Mouse (Mus musculus): ENCODE measurements around the gene Anxa1. TPM values are rescaled to one million over a fixed set of nuclear protein-coding genes. Genes with fewer than 3 reads are reported as not detected.

Gene Anxa1
- polyA plus RNA-seq, 1 experiment from 2014 or later = 64.0 TPM

DNA sequence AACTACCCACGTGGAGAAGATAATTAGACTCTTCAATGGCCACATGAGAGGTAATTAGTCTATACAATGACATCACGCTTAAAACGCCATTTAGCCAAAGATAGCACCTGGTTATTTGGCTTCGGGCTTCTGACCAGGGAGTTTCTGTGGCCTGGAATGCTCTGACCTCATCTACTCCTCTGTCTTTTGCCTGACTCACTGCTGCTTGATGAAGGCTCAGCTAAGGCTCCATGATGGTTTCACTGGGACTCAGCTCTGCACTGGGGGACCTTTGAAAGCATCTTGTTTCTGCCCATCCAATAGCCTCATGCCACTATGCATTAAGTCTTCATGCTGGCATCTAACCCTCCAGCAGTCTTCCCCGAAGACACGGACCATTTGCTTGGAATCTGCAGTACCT is 2.5 kb downstream of the Anxa1 start:
- 83% methylated on average over 6 of the region's 6 CpGs for WGBS
- no peak for TF ChIP-seq CTCF (IDR thresholded peaks at IDR 0.05; ENCODE audit: low read depth)

DNA sequence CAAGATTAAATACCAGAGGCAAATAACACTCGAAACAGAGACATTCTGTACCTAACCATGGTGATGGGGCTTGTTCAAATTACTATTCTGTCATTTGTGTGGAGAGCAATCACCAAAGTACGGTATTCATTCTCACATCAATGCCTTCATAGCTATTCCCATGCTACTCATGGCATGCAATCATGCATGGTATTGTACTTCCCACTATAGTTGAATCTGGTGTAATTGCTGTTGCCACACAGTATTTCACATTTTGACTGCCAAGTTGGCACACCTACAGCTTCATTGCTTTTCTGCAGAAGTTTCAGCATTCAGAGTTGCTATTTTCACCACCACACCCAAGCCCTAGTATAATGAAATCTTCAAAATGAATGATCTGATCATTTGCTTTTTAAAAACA is 4.4 kb downstream of the Anxa1 start:
- TF ChIP-seq CTCF (IDR thresholded peaks at IDR 0.05; ENCODE audit: low read depth) = no peak
- no peaks in the 10 kb centered on the region for H3K36me3 ChIP-seq (ENCODE audit: insufficient read depth, low read length)
- H3K9ac ChIP-seq (ENCODE audit: low read depth, low read length) = no peak overlapping the region
- no peak for DNase-seq (ENCODE audit: low spot score)
- H3K27ac ChIP-seq = no peak overlapping the region
- H3K4me3 ChIP-seq (replicated peaks; ENCODE audit: low read depth, low read length) = no peak overlapping the region
- H3K4me1 ChIP-seq (replicated peaks; ENCODE audit: insufficient read depth, low read length) = no peaks in the 10 kb centered on the region
- H3K9me3 ChIP-seq (replicated peaks; ENCODE audit: low read length) = no peaks in the 10 kb centered on the region
- no peaks in the 10 kb centered on the region for H3K27me3 ChIP-seq (ENCODE audit: insufficient read depth, low read length)
- WGBS = 79% methylated on average over 2 of the region's 2 CpGs
- no peak overlapping the region for H3K4me2 ChIP-seq (ENCODE audit: low read length)
- ATAC-seq (replicated peaks; ENCODE audit: low FRiP score, low read depth) = no peak

More for the DNA sequence above, 2.5 kb downstream of the Anxa1 start:
- no peaks in the 10 kb centered on the region for H3K9me3 ChIP-seq (replicated peaks; ENCODE audit: low read length)
- no peak overlapping the region for H3K4me2 ChIP-seq (ENCODE audit: low read length)
- H3K27me3 ChIP-seq (ENCODE audit: insufficient read depth, low read length) = no peaks in the 10 kb centered on the region
- H3K36me3 ChIP-seq (ENCODE audit: insufficient read depth, low read length) = no peaks in the 10 kb centered on the region
- H3K27ac ChIP-seq = no peak overlapping the region
- no peak for ATAC-seq (replicated peaks; ENCODE audit: low FRiP score, low read depth)
- H3K9ac ChIP-seq (ENCODE audit: low read depth, low read length) = no peak overlapping the region
- no peak overlapping the region for H3K4me3 ChIP-seq (replicated peaks; ENCODE audit: low read depth, low read length)
- H3K4me1 ChIP-seq (replicated peaks; ENCODE audit: insufficient read depth, low read length) = no peaks in the 10 kb centered on the region
- DNase-seq (ENCODE audit: low spot score) = no peak

DNA sequence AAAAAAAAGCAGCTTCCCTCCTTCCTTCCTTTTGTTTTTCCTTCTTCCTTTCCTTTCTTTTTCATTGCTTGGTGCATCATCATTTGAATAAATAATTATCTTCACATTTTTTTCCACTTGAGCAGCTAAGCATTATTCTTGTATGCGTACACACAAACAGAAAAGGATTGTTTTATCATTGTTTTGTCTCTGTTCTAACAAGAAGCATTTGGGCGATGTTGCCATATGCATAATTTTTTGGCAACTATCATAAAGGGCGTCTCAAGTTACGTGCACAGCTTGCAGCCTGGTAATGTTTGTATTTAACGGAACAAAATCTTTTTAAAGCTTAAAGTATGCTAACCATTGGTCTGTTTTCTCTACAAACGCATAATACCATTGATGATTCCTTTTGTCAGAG is 5.1 kb downstream of the Anxa1 start:
- WGBS = 81% methylated on average over 6 of the region's 6 CpGs

DNA sequence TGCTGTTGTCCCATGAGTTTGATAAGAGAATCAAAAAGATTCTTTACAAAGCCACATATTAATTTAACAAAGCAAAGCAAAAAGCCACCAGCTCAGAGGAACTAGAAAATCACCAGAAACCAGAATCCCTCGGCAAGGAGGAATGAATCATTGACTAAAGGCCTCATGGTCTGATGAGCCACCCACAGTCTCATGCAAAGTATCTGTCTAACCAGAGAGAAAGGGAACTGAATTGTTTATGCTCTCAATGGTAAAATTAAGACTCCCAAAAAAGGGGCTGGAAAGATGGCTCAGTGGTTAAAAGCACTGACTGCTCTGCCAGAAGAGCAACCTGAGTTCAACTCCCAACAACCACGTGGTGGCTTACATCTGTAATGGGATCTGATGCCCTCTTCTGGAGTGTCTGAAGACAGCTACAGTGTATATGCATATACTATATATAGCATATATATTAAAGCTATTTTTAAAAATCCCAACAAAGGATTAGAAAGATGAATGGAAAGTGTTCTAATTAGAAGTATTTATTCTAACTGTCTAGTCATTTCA is 9.5 kb downstream of the Anxa1 start:
- H3K27me3 ChIP-seq (ENCODE audit: insufficient read depth, low read length) = no peaks in the 10 kb centered on the region
- no peaks in the 10 kb centered on the region for H3K9me3 ChIP-seq (replicated peaks; ENCODE audit: low read length)
- no peak overlapping the region for H3K9ac ChIP-seq (ENCODE audit: low read depth, low read length)
- H3K4me1 ChIP-seq (replicated peaks; ENCODE audit: insufficient read depth, low read length) = no peaks in the 10 kb centered on the region
- no peak overlapping the region for H3K4me2 ChIP-seq (ENCODE audit: low read length)
- WGBS = 50% methylated on average over 2 of the region's 2 CpGs
- no peaks in the 10 kb centered on the region for H3K36me3 ChIP-seq (ENCODE audit: insufficient read depth, low read length)
- no peak for ATAC-seq (replicated peaks; ENCODE audit: low FRiP score, low read depth)
- DNase-seq (ENCODE audit: low spot score) = no peak
- no peak overlapping the region for H3K27ac ChIP-seq
- TF ChIP-seq CTCF (IDR thresholded peaks at IDR 0.05; ENCODE audit: low read depth) = no peak
- H3K4me3 ChIP-seq (replicated peaks; ENCODE audit: low read depth, low read length) = no peak overlapping the region

More for the DNA sequence above, 5.1 kb downstream of the Anxa1 start:
- no peak for TF ChIP-seq CTCF (IDR thresholded peaks at IDR 0.05; ENCODE audit: low read depth)
- ATAC-seq (replicated peaks; ENCODE audit: low FRiP score, low read depth) (no peak), DNase-seq (ENCODE audit: low spot score) (no peak)
- Histone ChIP-seq H3K36me3 (ENCODE audit: insufficient read depth, low read length) (no peaks in the 10 kb centered on the region), H3K4me2 (ENCODE audit: low read length) (no peak overlapping the region), H3K4me1 (replicated peaks; ENCODE audit: insufficient read depth, low read length) (no peaks in the 10 kb centered on the region), H3K9ac (ENCODE audit: low read depth, low read length) (no peak overlapping the region), H3K9me3 (replicated peaks; ENCODE audit: low read length) (no peaks in the 10 kb centered on the region), H3K27ac (no peak overlapping the region), H3K27me3 (ENCODE audit: insufficient read depth, low read length) (no peaks in the 10 kb centered on the region), H3K4me3 (replicated peaks; ENCODE audit: low read depth, low read length) (no peak overlapping the region)

DNA sequence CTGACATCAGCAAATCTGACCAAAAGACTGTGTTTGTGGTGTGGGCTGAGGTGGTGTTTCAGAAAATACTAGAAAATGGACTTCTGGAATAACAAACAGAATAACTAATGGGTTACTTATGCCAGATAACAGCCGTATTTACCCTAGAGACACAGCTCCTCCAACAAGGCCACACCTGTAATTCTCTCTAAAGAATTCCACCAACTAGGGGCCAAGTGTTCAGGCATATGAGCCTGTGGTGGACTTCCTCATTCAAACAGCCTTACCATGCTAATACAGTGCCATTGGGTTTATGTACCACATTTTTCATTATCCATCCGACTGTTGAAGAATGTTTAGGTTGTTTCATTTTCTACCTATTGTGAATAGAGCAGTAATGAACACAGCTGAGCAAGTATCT is 20.6 kb downstream of the Anxa1 start:
- Histone ChIP-seq H3K27me3 (ENCODE audit: insufficient read depth, low read length) (no peaks in the 10 kb centered on the region), H3K27ac (no peak overlapping the region), H3K9ac (ENCODE audit: low read depth, low read length) (no peak overlapping the region), H3K4me3 (replicated peaks; ENCODE audit: low read depth, low read length) (no peak overlapping the region), H3K4me2 (ENCODE audit: low read length) (no peak overlapping the region), H3K9me3 (replicated peaks; ENCODE audit: low read length) (no peaks in the 10 kb centered on the region), H3K4me1 (replicated peaks; ENCODE audit: insufficient read depth, low read length) (no peaks in the 10 kb centered on the region), H3K36me3 (ENCODE audit: insufficient read depth, low read length) (no peaks in the 10 kb centered on the region)
- no peak for TF ChIP-seq CTCF (IDR thresholded peaks at IDR 0.05; ENCODE audit: low read depth)
- ATAC-seq (replicated peaks; ENCODE audit: low FRiP score, low read depth) = no peak
- WGBS = 93% methylated on average over 2 of the region's 2 CpGs
- DNase-seq (ENCODE audit: low spot score) = no peak

DNA sequence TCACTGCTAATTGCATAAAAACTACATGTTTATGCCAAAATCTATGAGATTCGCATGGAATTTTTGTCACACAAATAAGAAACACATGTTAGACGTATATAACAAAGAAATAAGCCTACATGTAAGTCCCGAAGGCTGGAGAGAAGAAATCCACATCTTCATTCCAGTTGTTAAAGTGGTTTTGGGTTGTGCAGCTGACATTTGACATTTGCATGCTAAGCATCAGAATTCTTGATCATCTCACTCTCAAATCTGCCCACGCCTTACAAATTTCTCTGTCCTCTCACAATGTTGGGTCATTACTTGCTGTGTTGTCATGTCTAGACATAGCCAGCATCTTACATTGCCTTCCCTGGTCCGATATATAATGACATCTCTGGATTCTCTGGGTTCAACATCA is 24.2 kb downstream of the Anxa1 start:
- no peaks in the 10 kb centered on the region for H3K27me3 ChIP-seq (ENCODE audit: insufficient read depth, low read length)
- H3K9ac ChIP-seq (ENCODE audit: low read depth, low read length) = no peak overlapping the region
- no peaks in the 10 kb centered on the region for H3K9me3 ChIP-seq (replicated peaks; ENCODE audit: low read length)
- TF ChIP-seq CTCF (IDR thresholded peaks at IDR 0.05; ENCODE audit: low read depth) = no peak
- H3K4me3 ChIP-seq (replicated peaks; ENCODE audit: low read depth, low read length) = no peak overlapping the region
- ATAC-seq (replicated peaks; ENCODE audit: low FRiP score, low read depth) = no peak
- no peaks in the 10 kb centered on the region for H3K36me3 ChIP-seq (ENCODE audit: insufficient read depth, low read length)
- H3K4me2 ChIP-seq (ENCODE audit: low read length) = no peak overlapping the region
- H3K27ac ChIP-seq = no peak overlapping the region
- no peak for DNase-seq (ENCODE audit: low spot score)
- 80% methylated on average over 5 of the region's 5 CpGs for WGBS
- no peaks in the 10 kb centered on the region for H3K4me1 ChIP-seq (replicated peaks; ENCODE audit: insufficient read depth, low read length)

DNA sequence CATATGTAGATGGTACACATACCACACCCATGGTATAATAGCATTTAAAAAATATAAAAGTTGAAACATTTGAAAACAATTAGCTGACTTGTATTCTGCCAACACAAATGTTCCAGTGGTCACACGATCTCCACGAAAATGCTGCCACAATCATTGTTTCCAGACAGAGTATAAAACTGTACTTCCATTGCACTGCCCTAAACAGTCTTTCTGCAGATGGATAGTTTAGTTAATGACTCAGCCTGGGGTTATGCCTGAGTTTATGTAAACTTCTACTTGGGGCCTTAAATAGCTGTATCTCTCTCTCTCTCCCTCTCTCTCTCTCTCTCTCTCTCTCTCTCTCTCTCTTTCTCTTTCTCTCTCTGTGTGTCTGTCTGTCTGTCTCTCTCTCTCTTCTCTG is 24.7 kb downstream of the Anxa1 start:
- no peak for DNase-seq (ENCODE audit: low spot score)
- Histone ChIP-seq H3K4me3 (replicated peaks; ENCODE audit: low read depth, low read length) (no peak overlapping the region), H3K4me1 (replicated peaks; ENCODE audit: insufficient read depth, low read length) (no peaks in the 10 kb centered on the region), H3K27me3 (ENCODE audit: insufficient read depth, low read length) (no peaks in the 10 kb centered on the region), H3K4me2 (ENCODE audit: low read length) (no peak overlapping the region), H3K27ac (no peak overlapping the region), H3K36me3 (ENCODE audit: insufficient read depth, low read length) (no peaks in the 10 kb centered on the region), H3K9ac (ENCODE audit: low read depth, low read length) (no peak overlapping the region), H3K9me3 (replicated peaks; ENCODE audit: low read length) (no peaks in the 10 kb centered on the region)
- TF ChIP-seq CTCF (IDR thresholded peaks at IDR 0.05; ENCODE audit: low read depth) = no peak
- ATAC-seq (replicated peaks; ENCODE audit: low FRiP score, low read depth) = no peak
- WGBS = 68% methylated on average over 2 of the region's 2 CpGs

Measured in kidney, postnatal 0 days (tissue).